Mouse (Mus musculus) adrenal gland, adult 8-10 months (tissue): ENCODE data around the gene Myo3a. TPM values are rescaled to one million over a fixed set of nuclear protein-coding genes. Genes with fewer than 3 reads are reported as not detected.
"Not testable (repeated sequence)": the region's sequence is repeated elsewhere in the genome, so short reads cannot be mapped to it uniquely, and the experiment has no call there.

Experiments
- DNase-seq: peaks from one replicate; pipeline ENCODE4 v3.0.0; 2022
- total RNA-seq, 4 experiments: library from RNA; stranded (reverse); gene quantifications; 2 replicates each; pipeline ENCODE4 v1.2.4; 2022

The Myo3a gene
- under 1 TPM in 2 of 4 experiments, not detected in 2; 0.19 to 0.37 TPM for total RNA-seq

DNA sequence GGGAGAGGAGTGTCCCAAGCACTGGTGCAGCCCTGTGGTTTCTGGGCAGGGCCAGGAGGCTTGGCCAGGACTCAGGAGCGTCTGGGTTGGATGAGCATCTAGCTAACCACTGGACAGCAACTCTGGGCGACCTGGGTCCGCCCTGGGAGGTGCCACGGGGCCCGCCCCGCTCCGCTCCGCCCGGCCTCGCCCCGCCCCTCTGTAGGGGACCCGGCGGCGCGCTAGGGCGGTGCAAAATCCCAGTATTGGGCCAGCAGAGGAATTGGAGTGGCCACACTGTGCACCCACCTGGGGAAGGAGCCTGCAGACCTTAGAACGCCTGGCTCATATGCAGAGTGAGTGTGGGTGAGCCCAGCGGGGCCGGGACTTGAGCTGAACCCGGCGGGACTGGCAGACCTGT is at the start of gene Myo3a:
TSS of gene Myo3a (plus strand) at position 196 of the 400 bp plus-strand sequence.
- DNase-seq: peak; percentile 2

DNA sequence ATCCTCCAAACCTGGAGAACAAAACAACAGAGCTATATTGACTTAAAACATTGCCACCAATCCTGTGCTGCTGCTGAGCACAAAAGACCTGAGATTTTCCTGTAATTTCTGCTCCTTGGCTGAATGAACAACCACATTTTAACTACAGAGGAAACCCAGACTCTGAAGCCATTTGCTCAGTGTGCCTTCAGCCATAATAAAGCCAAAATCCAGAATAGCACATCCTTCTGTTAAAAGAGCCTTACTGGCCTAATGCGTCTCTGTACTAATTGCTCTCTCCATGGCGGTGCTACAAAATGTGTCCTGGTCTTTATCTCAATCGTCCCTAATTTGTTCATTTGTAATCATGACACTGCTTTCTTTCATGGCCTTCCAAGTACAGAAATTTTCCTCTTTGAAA is 23.2 kb downstream of the Myo3a start:
- DNase-seq: no peak

DNA sequence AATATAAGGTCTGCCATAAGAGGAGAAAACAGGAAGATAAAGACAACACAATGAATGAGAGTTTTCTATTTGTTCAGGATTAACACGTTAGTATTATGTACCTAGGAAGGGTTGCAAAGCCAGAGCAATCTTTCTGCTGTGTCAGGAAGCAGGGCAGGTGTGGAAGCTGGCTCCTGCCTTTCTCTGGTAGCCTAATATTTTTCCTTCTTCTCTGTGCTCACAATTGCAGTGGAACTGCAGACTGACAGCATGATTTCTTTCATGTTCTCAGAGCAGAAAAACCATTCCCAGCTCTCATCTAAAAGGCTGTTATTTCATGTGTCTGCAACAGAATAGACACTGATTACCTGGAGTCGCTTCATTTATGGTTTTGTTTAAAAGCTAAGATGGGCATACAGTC is 23.7 kb downstream of the Myo3a start:
- DNase-seq: no peak

DNA sequence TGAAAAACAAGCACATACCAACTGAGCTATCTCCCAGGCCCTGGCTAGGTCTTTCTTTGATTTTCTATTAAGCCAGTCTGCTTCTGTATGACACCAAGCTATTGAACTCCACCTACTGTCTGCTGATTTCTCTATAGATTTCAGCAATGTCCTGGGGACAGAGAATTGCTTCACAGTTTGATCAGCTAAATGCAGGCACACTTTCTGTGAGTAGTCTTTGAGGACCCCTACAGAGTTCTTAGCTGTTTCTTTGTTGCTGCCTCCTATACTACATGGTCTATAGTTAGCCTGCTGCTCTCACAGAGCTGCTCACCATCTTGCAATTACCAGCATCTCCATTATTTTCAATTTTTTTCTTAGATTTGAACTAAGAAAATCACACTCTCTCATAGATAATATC is 28.3 kb downstream of the Myo3a start:
- no peak for DNase-seq

DNA sequence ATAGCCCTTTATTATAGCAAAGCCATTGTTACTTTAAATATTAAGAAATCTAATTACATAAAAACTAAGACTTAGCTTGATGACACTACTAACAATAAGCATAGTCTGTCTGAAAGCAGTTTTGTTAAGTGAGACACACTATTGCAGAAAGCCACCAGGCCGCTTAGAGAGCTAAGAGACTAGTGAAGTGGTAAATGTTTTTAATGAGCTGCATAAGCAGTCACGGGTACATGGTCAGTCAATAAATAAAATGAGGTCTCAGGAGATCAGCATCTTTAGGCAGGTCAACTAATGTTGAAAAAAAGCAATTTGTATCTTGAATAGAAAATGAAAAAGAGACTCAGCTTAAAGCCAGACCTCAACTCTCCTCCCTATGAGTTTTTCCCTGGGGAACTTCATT is 44.3 kb downstream of the Myo3a start:
- DNase-seq: no peak

DNA sequence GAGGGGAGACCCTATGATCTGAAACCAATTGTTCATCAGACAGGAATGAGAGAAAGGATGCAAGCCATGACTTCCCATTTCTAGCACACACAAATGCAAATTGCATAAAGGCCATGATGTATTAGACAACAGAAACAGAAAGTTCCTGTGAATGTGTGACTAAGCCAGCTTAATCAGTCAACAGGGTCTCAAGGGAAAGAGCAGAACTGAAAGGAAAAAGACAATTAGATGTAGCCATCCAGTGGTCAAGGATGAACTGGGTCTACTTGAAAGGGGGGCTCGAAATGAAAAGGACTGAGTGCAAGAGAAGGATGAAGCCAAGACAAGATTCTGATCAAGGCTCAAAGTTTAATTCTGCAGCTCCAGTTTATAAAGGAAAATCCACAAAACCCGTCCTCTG is 58.1 kb downstream of the Myo3a start:
- DNase-seq: no peak

DNA sequence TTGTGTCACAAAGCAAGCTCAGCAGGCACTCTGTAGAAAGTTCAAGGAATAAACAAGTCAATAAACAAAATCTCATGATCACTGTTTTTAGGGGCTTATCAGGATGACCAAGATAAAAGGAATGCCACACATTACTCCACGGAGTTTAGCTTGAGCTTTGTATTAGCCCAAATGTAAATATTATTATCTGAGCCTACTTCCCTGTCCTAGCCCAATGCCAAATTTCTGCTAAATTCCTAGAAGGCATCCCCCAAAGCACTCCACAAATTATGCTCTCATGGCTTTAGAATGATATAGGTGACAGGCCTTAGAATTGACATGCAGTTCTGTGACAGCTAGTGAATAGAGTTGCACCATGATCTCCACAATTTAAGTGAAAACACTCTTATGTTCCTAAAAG is 58.5 kb downstream of the Myo3a start:
- no peak for DNase-seq

DNA sequence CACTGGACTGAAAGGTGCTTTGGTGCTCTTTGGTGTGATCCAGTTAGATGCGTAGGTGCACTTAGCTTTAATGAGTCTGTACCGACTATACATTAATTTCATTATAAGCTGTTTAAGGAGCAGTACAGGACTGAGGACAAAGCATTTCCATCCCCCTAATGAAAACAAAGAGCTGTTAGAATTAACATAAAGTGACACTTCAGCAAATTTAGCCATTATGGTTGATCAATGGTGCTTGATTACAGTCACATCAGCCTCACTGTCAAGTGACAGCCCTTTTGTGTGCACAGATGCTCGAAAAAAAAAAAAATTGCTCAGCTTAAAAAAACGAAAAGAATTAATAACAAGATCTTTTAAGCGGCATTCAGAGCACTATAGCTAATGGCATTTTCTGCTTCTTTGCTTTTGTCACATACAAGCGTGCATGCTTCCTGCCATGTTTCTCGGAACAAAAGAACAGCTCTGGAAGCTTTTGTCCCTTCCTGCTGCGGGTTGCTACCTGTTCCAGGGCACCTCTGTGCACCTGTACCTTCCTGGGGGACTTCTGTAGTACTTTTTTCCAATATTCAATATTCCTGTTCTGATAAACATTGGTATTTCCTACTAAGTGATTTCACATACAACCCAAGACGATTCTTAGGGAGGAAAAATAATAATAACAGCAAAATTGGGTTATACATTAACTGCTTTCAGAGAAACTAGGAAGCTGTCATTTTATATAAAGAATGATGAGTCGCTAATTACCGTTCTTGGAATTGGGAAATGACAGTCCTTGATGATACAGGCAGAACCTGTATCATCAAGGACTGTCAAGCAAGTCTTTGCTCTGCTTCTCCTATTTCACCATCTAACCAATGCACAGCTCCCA is 66.5 kb downstream of the Myo3a start:
- no peak for DNase-seq

DNA sequence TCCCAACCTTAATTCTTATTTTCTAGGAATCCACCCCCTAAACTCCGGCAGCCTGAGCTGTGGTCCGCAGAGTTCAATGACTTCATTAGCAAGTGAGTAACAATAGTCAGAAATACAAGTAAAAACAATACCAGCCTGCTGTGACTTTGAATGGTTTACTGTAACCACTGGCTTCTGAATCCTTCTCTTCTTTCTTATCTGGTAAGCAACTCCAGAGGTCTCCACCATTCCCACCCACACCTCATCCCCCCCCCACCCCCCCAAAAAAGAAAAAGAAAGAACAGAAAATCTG is 67.1 kb downstream of the Myo3a start:
- DNase-seq: no peak

DNA sequence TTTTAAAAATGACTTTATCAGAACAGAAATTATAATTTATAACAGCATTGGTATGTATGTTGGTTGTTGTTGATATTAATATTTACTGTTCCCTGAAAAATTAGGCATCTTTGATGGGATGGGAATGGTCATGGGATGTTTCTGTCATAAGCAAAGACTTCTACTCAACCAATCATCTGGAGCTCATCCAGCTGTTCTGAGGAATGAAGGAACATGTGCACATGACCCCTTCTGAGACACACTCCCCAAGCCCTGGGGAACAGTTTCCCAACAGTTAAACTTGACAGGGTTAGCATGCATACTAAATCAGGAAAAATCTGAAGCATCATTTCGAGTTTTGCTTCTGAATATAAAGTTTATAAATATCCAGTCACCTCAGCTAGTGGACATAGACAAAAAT is 70.6 kb downstream of the Myo3a start:
- no peak for DNase-seq

DNA sequence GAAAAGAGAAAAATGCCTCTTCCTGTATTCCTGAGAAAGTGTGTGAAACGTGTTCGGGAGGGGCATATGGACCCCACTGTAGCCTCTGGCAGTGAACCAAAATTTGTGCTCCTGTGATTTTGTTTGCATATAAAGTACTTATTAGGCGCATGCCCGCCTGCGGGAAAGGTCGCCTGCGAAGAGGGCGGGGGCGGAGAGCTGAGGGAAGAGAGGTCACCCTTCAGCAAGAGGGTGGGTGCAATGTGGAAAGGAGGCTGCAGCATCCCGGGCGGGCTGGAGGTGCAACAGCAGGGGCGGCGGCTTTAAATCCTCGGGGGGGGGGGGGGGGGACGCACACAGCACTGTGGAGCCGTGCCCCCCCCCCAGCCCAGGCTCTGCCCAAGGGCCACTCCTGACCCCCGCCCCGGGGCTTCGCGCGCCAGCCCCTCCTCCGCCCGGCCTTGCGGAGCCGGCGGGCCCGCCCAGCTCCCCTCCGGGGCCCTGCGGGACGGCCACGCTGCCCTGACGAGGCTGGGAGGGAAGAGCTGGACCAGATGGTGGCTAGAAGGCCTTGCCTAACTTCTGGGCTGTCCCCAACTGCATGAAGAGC is 111.1 kb downstream of the Myo3a start:
- no peak for DNase-seq

DNA sequence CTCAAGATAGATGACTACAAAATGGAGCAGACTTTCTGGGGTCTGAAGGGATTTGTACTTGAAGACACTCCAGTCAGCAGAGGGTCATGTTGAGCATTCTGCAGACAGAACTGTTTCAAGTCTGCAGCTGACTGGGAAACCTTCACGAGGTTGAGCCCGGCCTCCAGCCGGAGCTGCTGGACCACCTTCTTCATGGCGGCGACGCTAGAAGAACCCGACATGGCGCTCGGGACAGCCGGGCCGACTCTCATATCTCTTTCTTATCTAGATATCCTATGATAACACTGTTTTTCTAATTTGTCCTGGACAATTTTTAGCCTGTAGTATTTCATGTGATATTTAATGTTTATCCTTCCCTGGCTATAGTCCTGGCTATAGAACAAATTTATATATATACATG is 183.2 kb downstream of the Myo3a start:
- DNase-seq: not testable (repeated sequence)

DNA sequence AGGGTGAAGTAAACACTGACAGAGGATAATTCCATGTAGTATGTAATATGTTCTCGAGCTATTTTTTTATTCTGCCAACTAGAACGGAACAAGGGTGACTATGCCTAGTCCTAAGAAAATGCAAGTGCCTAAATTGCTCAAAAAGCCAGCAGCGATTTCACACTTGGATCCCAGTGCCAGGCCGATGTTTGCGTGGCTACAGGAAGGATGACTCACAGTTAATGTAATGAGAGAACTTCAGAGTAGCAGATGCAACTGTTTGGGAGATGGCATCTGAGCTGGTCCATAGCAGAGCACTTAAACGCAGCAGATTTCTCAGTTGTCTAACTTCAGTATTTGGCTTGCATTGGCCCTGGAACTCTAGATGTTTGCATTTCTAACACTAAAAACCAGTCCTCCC is 321.1 kb downstream of the Myo3a start:
- DNase-seq: no peak

DNA sequence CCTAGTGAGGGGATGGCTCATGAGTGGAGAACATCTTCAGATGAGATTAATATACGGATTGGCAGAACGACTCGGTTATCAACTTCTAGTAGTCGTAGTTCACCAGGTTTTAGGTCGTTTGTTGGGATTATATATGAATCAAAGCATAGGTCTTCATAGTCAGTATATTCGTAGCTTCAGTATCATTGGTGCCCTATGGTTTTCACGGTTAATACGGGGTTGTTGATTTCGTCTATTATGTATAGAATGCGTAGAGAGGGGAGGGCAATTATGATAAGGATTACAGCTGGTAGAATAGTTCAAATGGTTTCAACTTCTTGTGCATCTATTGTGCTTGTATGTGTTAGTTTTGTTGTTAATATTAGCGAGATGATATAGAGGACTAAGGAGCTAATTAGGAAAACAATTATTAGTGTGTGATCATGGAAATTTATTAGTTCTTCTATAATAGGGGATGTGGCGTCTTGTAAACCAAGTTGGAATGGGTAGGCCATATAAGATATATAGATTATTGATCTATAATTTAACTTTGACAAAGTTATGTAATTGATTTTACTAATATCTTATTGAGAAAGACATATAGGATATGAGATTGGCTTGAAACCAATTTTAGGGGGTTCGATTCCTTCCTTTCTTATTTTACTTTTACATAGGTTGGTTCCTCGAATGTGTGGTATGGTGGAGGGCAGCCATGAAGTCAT is 360.3 kb downstream of the Myo3a start:
- DNase-seq: not testable (repeated sequence)

DNA sequence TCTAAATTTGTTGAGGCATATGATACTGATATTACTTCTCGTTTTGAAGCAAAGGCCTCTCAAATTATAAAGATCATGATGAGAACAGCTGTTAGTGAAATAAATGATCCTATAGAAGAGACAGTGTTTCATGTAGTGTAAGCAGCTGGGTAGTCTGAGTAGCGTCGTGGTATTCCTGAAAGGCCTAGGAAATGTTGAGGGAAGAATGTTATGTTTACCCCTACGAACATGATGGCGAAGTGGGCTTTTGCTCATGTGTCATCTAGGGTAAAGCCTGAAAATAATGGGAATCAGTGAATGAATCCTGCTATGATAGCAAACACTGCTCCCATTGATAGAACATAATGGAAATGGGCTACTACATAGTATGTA is 360.9 kb downstream of the Myo3a start:
- not testable (repeated sequence) for DNase-seq

DNA sequence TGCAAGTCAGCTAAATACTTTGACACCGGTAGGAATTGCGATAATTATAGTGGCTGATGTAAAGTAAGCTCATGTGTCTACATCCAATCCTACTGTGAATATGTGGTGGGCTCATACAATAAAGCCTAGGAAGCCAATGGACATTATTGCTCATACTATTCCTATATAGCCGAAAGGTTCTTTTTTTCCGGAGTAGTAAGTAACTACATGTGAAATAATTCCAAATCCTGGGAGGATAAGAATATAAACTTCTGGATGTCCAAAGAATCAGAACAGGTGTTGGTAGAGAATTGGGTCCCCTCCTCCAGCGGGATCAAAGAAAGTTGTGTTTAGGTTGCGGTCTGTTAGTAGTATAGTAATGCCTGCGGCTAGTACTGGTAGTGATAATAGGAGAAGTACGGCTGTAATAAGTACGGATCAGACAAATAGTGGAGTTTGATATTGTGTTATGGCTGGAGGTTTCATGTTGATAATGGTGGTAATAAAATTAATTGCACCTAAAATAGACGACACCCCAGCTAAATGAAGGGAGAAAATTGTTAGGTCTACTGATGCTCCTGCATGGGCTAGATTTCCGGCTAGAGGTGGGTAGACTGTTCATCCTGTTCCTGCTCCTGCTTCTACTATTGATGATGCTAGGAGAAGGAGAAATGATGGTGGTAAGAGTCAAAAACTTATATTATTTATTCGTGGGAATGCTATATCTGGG is 361.5 kb downstream of the Myo3a start:
- not testable (repeated sequence) for DNase-seq

DNA sequence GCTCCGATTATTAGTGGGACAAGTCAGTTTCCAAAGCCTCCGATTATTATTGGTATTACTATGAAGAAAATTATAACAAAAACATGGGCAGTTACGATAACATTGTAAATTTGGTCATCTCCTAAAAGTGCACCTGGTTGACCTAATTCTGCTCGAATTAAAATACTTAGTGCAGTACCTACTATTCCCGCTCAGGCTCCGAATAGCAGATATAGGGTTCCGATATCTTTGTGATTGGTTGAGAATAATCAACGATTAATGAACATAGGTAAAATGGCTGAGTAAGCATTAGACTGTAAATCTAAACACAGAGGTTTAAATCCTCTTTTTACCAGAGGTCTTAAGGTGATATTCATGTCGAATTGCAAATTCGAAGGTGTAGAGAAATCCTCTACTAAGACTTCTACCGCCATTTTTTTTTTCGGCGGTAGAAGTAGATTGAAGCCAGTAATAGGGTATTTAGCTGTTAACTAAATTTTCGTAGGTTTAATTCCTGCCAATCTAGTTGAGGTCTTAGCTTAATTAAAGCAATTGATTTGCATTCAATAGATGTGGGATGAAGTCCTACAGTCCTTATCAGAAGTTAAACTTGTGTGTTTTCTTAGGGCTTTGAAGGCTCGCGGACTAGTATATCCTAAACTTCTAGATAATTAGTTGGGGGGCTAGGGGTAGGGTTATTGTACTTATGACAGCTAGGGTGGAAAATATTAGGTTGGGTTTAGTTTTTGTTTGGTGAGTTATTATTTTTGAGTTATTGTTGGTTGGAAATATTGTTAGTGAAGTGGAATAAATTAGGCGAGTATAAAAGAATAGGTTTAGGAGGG is 362.3 kb downstream of the Myo3a start:
- not testable (repeated sequence) for DNase-seq

DNA sequence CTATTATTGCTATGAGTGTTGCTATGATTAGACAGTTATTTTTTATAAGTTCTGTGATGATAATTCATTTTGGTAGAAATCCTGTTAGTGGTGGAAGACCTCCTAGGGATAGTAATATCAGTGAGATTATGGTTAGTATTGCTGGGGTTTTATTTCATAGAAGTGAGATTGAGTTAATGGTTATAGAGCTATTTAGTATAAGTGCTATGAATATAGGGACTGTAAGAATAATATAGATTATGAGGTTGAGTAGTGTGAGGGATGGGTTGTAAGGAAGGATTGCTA is 362.8 kb downstream of the Myo3a start:
- no peak for DNase-seq

DNA sequence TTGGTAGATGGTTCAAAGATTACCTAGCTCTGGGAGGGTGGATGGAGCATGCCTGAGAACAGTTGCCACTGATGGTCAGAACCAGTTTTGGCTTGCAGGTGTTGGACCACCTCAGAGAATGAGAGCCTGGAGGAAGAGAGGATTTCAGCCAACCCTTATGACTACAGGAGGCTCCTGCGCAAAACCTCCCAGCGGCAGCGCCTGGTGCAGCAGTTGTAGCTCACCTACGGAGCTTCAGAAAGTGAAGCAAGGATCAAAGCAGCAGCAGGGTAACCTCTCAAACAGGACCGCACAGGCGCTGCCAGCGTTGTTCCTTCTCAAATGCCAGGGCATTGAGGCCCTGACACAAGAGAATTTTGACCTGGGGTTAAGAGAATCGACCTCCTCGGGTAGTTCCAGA is 390.6 kb downstream of the Myo3a start:
- no peak for DNase-seq

DNA sequence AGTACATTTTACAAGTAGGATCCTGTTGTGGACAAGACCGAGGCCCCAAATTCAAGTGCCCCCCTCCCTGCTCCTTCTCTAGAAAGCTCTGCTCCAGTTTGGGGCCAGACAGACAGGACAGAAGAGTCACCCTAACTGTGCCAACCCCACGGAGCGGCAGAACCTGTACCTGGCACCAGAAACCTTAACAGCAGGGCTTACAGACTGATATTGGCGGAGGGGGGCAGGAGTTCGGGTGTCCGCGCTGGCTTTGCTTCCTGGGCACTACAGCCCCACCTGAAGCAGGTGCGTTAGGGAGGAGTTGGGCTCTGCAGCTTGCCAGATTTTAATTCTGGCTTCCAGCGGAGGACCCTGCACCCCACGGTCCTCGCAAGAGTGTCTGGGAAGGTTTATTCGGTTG is 392.1 kb downstream of the Myo3a start:
- no peak for DNase-seq

DNA sequence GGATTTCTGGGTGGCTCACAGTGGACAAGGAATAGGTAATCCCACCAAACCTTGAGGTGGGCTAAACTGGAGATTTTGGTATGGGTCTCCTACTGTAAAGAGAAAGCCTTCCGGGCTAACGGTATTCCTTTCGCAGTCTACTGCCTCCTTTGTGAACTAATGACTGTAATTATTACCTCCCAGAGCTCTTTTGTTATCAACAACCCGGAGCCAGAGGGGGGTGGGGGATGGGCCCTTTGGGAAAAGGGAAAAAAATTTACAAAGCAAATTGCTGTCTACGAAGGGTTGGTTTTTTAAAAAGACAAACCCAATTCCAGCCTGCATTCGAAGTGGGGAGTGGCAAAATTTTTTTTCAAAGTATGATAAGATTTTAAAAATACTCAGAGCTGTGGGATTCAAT is 392.7 kb downstream of the Myo3a start:
- no peak for DNase-seq

DNA sequence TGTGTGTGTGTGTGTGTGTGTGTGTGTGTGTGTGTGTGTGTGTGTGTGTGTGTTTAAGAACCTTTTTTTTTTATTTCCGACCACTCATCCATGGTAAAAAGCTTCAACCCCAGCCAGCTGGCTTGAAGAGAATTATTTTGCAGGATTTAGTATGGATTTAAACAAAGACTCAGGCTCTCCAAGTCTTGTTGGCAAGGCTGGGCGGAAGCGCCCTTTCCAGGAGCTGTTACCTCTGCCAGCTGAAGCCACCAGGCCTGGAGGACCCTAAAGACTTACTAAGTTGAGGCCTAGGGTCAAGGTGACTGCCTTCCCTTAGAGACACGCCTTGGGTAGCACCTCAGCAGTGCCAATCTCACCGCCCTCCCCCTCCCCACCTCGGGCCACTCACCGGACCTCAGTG is 393.2 kb downstream of the Myo3a start:
- no peak for DNase-seq
